Mouse (Mus musculus): ENCODE data around the gene Ogdh. TPM values are rescaled to one million over a fixed set of nuclear protein-coding genes. Genes with fewer than 3 reads are reported as not detected.

Ogdh gene
- polyA plus RNA-seq, 1 experiment from 2014 or later = 100 TPM

GRCm38 (mm10) chr11:6274387-6275093 lies 16.9 kb upstream of the Ogdh start, which contains the start of gene Tmed4:
TSS of gene Tmed4 (minus strand) at chr11:6274870.
- H3K27me3 ChIP-seq = no peaks in the 10 kb centered on the region
- peaks cover 24% of the 10 kb centered on the region for H3K36me3 ChIP-seq
- under 1% methylated on average over 39 of the region's 39 CpGs for WGBS
- H3K4me3 ChIP-seq = peak within 1 kb of the TSS; percentile 94
- peak within 1 kb of the TSS; percentile 73 for H3K27ac ChIP-seq
- no peaks in the 10 kb centered on the region for H3K9me3 ChIP-seq (replicated peaks)
- peak; percentile 97 for ATAC-seq (ENCODE audit: low FRiP score)
- peaks cover 15% of the 10 kb centered on the region for H3K4me1 ChIP-seq
- H3K4me2 ChIP-seq (replicated peaks) = peak within 1 kb of the TSS; percentile 88
- H3K9ac ChIP-seq = peak within 1 kb of the TSS; percentile 96

GRCm38 (mm10) chr11:6275094-6275484 lies 16.3 kb upstream of the Ogdh start:
- WGBS = 24% methylated on average over 7 of the region's 7 CpGs
- H3K36me3 ChIP-seq = peaks cover 24% of the 10 kb centered on the region
- H3K9me3 ChIP-seq (replicated peaks) = no peaks in the 10 kb centered on the region
- H3K27me3 ChIP-seq = no peaks in the 10 kb centered on the region
- peak; percentile 25 for ATAC-seq (ENCODE audit: low FRiP score)
- peak overlapping the region; percentile 96; the same call in 1 of the 2 replicates for H3K9ac ChIP-seq
- H3K4me2 ChIP-seq (replicated peaks) = peak overlapping the region; percentile 88
- peaks cover 15% of the 10 kb centered on the region for H3K4me1 ChIP-seq
- peak overlapping the region; percentile 94 for H3K4me3 ChIP-seq
- H3K27ac ChIP-seq = peak overlapping the region; percentile 69

GRCm38 (mm10) chr11:6276466-6276865 lies 15.0 kb upstream of the Ogdh start:
- H3K27me3 ChIP-seq = no peaks in the 10 kb centered on the region
- H3K4me1 ChIP-seq = peaks cover 15% of the 10 kb centered on the region
- peaks cover 12% of the 10 kb centered on the region for H3K36me3 ChIP-seq
- no peak for ATAC-seq (ENCODE audit: low FRiP score)
- H3K9ac ChIP-seq = no peak overlapping the region
- WGBS = 91% methylated on average over 3 of the region's 3 CpGs
- no peak overlapping the region for H3K27ac ChIP-seq
- no peaks in the 10 kb centered on the region for H3K9me3 ChIP-seq (replicated peaks)
- no peak overlapping the region for H3K4me2 ChIP-seq (replicated peaks)
- H3K4me3 ChIP-seq = no peak overlapping the region

- Histone ChIP-seq H3K27me3 (no peaks in the 10 kb centered on the region), H3K4me1 (no peaks in the 10 kb centered on the region)
- WGBS = 70% methylated on average over 3 of the region's 3 CpGs
These were observed 8.5 kb upstream of the Ogdh start for GRCm38 (mm10) chr11:6282940-6283339.

GRCm38 (mm10) chr11:6290138-6290537 lies 1.3 kb upstream of the Ogdh start:
- no peaks in the 10 kb centered on the region for H3K36me3 ChIP-seq
- no peak overlapping the region for H3K4me2 ChIP-seq (replicated peaks)
- no peaks in the 10 kb centered on the region for H3K9me3 ChIP-seq (replicated peaks)
- 94% methylated on average over 3 of the region's 3 CpGs for WGBS
- no peak overlapping the region for H3K9ac ChIP-seq
- peaks cover 10% of the 10 kb centered on the region for H3K4me1 ChIP-seq
- no peaks in the 10 kb centered on the region for H3K27me3 ChIP-seq
- ATAC-seq (ENCODE audit: low FRiP score) = no peak
- no peak overlapping the region for H3K4me3 ChIP-seq
- H3K27ac ChIP-seq = no peak overlapping the region

More at GRCm38 (mm10) chr11:6282940-6283339, 8.5 kb upstream of the Ogdh start:
- Histone ChIP-seq H3K36me3 (no peaks in the 10 kb centered on the region), H3K27ac (no peak overlapping the region), H3K4me3 (no peak overlapping the region), H3K9ac (no peak overlapping the region), H3K9me3 (replicated peaks) (no peaks in the 10 kb centered on the region), H3K4me2 (replicated peaks) (no peak overlapping the region)
- no peak for ATAC-seq (ENCODE audit: low FRiP score)

- no peaks in the 10 kb centered on the region for H3K36me3 ChIP-seq
- no peaks in the 10 kb centered on the region for H3K9me3 ChIP-seq (replicated peaks)
- H3K4me3 ChIP-seq = peak overlapping the region; percentile 83
- peaks cover 10% of the 10 kb centered on the region for H3K4me1 ChIP-seq
- H3K27me3 ChIP-seq = no peaks in the 10 kb centered on the region
- ATAC-seq (ENCODE audit: low FRiP score) = no peak
- H3K27ac ChIP-seq = no peak overlapping the region
- WGBS = 35% methylated on average over 3 of the region's 3 CpGs
- H3K4me2 ChIP-seq (replicated peaks) = peak overlapping the region; percentile 85
- H3K9ac ChIP-seq = peak overlapping the region; percentile 74; the same call in 1 of the 2 replicates
These were observed 550 bp upstream of the Ogdh start for GRCm38 (mm10) chr11:6290883-6291282.

- peaks cover 6% of the 10 kb centered on the region; the same call in 1 of the 2 replicates for H3K36me3 ChIP-seq
- H3K9me3 ChIP-seq (replicated peaks) = no peaks in the 10 kb centered on the region
- peaks cover 10% of the 10 kb centered on the region for H3K4me1 ChIP-seq
- peak overlapping the region; percentile 85 for H3K4me2 ChIP-seq (replicated peaks)
- no peak; the same call in 1 of the 2 replicates for ATAC-seq (ENCODE audit: low FRiP score)
- peak overlapping the region; percentile 83 for H3K4me3 ChIP-seq
- H3K27me3 ChIP-seq = no peaks in the 10 kb centered on the region
- WGBS = 18% methylated on average over 33 of the region's 33 CpGs
- H3K27ac ChIP-seq = peak overlapping the region; percentile 89
- peak overlapping the region; percentile 74 for H3K9ac ChIP-seq
These were observed 919 bp downstream of the Ogdh start for GRCm38 (mm10) chr11:6292116-6292987.

GRCm38 (mm10) chr11:6292988-6293349 lies 1.5 kb downstream of the Ogdh start:
- WGBS = 97% methylated on average over 4 of the region's 4 CpGs
- H3K4me3 ChIP-seq = peak overlapping the region; percentile 83
- H3K36me3 ChIP-seq = peaks cover 12% of the 10 kb centered on the region
- H3K9me3 ChIP-seq (replicated peaks) = no peaks in the 10 kb centered on the region
- H3K27ac ChIP-seq = no peak overlapping the region
- H3K9ac ChIP-seq = no peak overlapping the region
- peak overlapping the region; percentile 85 for H3K4me2 ChIP-seq (replicated peaks)
- ATAC-seq (ENCODE audit: low FRiP score) = no peak
- no peaks in the 10 kb centered on the region for H3K27me3 ChIP-seq
- peaks cover 10% of the 10 kb centered on the region for H3K4me1 ChIP-seq

GRCm38 (mm10) chr11:6293601-6294000 lies 2.2 kb downstream of the Ogdh start:
- 96% methylated on average over 2 of the region's 2 CpGs for WGBS
- peaks cover 10% of the 10 kb centered on the region for H3K4me1 ChIP-seq
- no peak overlapping the region for H3K4me2 ChIP-seq (replicated peaks)
- H3K27ac ChIP-seq = no peak overlapping the region
- H3K4me3 ChIP-seq = no peak overlapping the region
- no peak overlapping the region for H3K9ac ChIP-seq
- no peak for ATAC-seq (ENCODE audit: low FRiP score)
- H3K9me3 ChIP-seq (replicated peaks) = no peaks in the 10 kb centered on the region
- no peaks in the 10 kb centered on the region for H3K27me3 ChIP-seq
- H3K36me3 ChIP-seq = peaks cover 18% of the 10 kb centered on the region

- Histone ChIP-seq H3K4me3 (no peak overlapping the region), H3K27ac (no peak overlapping the region), H3K9ac (no peak overlapping the region), H3K4me2 (replicated peaks) (no peak overlapping the region), H3K27me3 (no peaks in the 10 kb centered on the region), H3K9me3 (replicated peaks) (no peaks in the 10 kb centered on the region), H3K36me3 (peaks cover 27% of the 10 kb centered on the region), H3K4me1 (peaks cover 10% of the 10 kb centered on the region)
- WGBS = 90% methylated on average over 4 of the region's 4 CpGs
- no peak for ATAC-seq (ENCODE audit: low FRiP score)
These were observed 3.2 kb downstream of the Ogdh start for GRCm38 (mm10) chr11:6294632-6295031.

GRCm38 (mm10) chr11:6296077-6296476 lies 4.6 kb downstream of the Ogdh start:
- no peak overlapping the region for H3K9ac ChIP-seq
- peaks cover 40% of the 10 kb centered on the region for H3K36me3 ChIP-seq
- H3K9me3 ChIP-seq (replicated peaks) = no peaks in the 10 kb centered on the region
- no peak for ATAC-seq (ENCODE audit: low FRiP score)
- H3K4me1 ChIP-seq = peaks cover 7% of the 10 kb centered on the region
- H3K4me2 ChIP-seq (replicated peaks) = no peak overlapping the region
- no peak overlapping the region for H3K4me3 ChIP-seq
- no peaks in the 10 kb centered on the region for H3K27me3 ChIP-seq
- H3K27ac ChIP-seq = no peak overlapping the region

- no peak overlapping the region for H3K9ac ChIP-seq
- no peaks in the 10 kb centered on the region for H3K4me1 ChIP-seq
- H3K4me2 ChIP-seq (replicated peaks) = no peak overlapping the region
- H3K4me3 ChIP-seq = no peak overlapping the region
- H3K9me3 ChIP-seq (replicated peaks) = no peaks in the 10 kb centered on the region
- no peak overlapping the region for H3K27ac ChIP-seq
- no peaks in the 10 kb centered on the region for H3K27me3 ChIP-seq
- peaks cover 59% of the 10 kb centered on the region for H3K36me3 ChIP-seq
- WGBS = 92% methylated on average over 2 of the region's 2 CpGs
- no peak for ATAC-seq (ENCODE audit: low FRiP score)
These were observed 8.0 kb downstream of the Ogdh start for GRCm38 (mm10) chr11:6299435-6299834.

Data from hindbrain, embryonic 12.5 days (tissue).